In the genomic region with DNA sequence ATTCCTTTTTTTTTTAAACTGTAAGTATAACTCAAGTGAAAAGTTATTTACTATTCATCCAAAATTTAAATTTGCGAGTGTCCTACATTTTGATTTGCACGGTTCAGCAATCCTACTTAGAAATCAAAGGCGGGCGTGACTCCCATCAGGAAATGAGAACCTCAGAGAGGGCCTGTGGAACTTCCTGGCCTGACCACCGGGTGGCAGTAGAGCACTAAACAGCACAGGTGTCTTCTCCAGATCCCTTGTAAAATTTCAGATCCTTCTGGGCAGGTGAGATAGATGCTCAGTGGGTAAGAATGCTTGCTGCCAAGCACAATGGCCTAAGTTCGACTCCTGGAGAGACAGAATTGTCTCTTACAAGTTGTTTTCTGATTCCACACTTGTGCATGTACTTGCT, we compare ENCODE assay signal across 8 mouse cellular contexts. TPM values are rescaled to one million over a fixed set of nuclear protein-coding genes. Genes with fewer than 3 reads are reported as not detected.
DNase-seq lines count a peak whose midpoint lies in the region; ATAC-seq lines count a peak whose summit lies in the region.

No protein-coding gene starts in this region.

- WGBS in forebrain, embryonic 16.5 days: 15% methylated on average over 6 of the region's 6 CpGs
- 16% methylated on average over 6 of the region's 6 CpGs for WGBS in hindbrain, embryonic 14.5 days

- H3K27me3 ChIP-seq in forebrain, embryonic 16.5 days (replicated peaks; ENCODE audit: control insufficient read depth, insufficient read depth, low read length): no peaks in the 10 kb centered on the region
- H3K27me3 ChIP-seq in hindbrain, embryonic 14.5 days (ENCODE audit: control insufficient read depth, insufficient read depth, low read length): no peaks in the 10 kb centered on the region

- H3K9me3 ChIP-seq in forebrain, embryonic 16.5 days (ENCODE audit: control insufficient read depth, low read length): no peaks in the 10 kb centered on the region
- H3K9me3 ChIP-seq in hindbrain, embryonic 14.5 days (ENCODE audit: control insufficient read depth, low read length): no peaks in the 10 kb centered on the region

- DNase-seq in T-cell, adult 2 months (ENCODE audit: low spot score): peak; percentile 79
- peak; percentile 58 for DNase-seq in cerebellum, adult 11-12 months
- DNase-seq in hindbrain, embryonic 14.5 days (ENCODE audit: low spot score): peak; percentile 83
- DNase-seq in layer of hippocampus, postnatal 25 days (ENCODE audit: extremely low spot score in 1 of 2, low spot score in 1 of 2): peak; percentile 86 to 97
- DNase-seq in right cerebral cortex, postnatal 4 days: peak; percentile 90
- DNase-seq in yolk sac, embryonic 10.5 days (ENCODE audit: low spot score): peak; percentile 58

- H3K9ac ChIP-seq in forebrain, embryonic 16.5 days (replicated peaks; ENCODE audit: low read depth, low read length): no peak overlapping the region
- H3K9ac ChIP-seq in hindbrain, embryonic 14.5 days: no peak overlapping the region

- H3K27ac ChIP-seq in forebrain, embryonic 16.5 days (ENCODE audit: low read length): no peak overlapping the region
- H3K27ac ChIP-seq in hindbrain, embryonic 14.5 days: no peak overlapping the region

- H3K4me1 ChIP-seq in forebrain, embryonic 16.5 days (replicated peaks; ENCODE audit: control insufficient read depth, insufficient read depth, low read length): 0 out of 2 replicates have a peak, but pooled peaks cover 2% of the 10 kb centered on the region
- no peaks in the 10 kb centered on the region for H3K4me1 ChIP-seq in hindbrain, embryonic 14.5 days (replicated peaks; ENCODE audit: control insufficient read depth, insufficient read depth, low read length)

- H3K4me2 ChIP-seq in forebrain, embryonic 16.5 days (ENCODE audit: low read length): no peak overlapping the region
- no peak overlapping the region for H3K4me2 ChIP-seq in hindbrain, embryonic 14.5 days (replicated peaks)

- no peak overlapping the region for H3K4me3 ChIP-seq in forebrain, embryonic 16.5 days (replicated peaks; ENCODE audit: low read length)
- H3K4me3 ChIP-seq in hindbrain, embryonic 14.5 days (replicated peaks; ENCODE audit: low read length): no peak overlapping the region

- 0 out of 2 replicates have a peak, but pooled peaks have one; percentile 35 for ATAC-seq in forebrain, embryonic 16.5 days
- ATAC-seq in hindbrain, embryonic 14.5 days (ENCODE audit: low FRiP score): no peak
- ATAC-seq in megakaryocyte progenitor cell, adult 5-6 weeks (replicated peaks; ENCODE audit: poor library complexity): peak; percentile 89

- H3K36me3 ChIP-seq in forebrain, embryonic 16.5 days (ENCODE audit: control insufficient read depth, insufficient read depth): no peaks in the 10 kb centered on the region
- no peaks in the 10 kb centered on the region for H3K36me3 ChIP-seq in hindbrain, embryonic 14.5 days (replicated peaks; ENCODE audit: control insufficient read depth, insufficient read depth)

RNA-seq across cellular contexts. Expression of a gene that starts 15.3 kb away (rescaled TPM):
- polyA plus RNA-seq in forebrain, embryonic 16.5 days (2015; fragmentation: Nextera tagmentation; extraction: Ambion mirVana): 11.2 and 14.3 TPM in 2 replicates
- 7.7 and 8.0 TPM in 2 replicates for polyA plus RNA-seq in hindbrain, embryonic 14.5 days (2014; fragmentation: Nextera tagmentation; extraction: Ambion mirVana)
- total RNA-seq in layer of hippocampus, postnatal 25 days (2021): 10 to 100 TPM; 14.2 to 15.5 TPM
- 30.4 and 34.9 TPM in 2 replicates for total RNA-seq in megakaryocyte progenitor cell, adult 5-6 weeks (2015)
- total RNA-seq in megakaryocyte progenitor cell, adult 5-6 weeks (2017): 25.4 and 30.7 TPM in 2 replicates

RNA-seq across cellular contexts. Expression of a gene that starts 26.9 kb away (rescaled TPM):
- polyA plus RNA-seq in forebrain, embryonic 16.5 days (2015; fragmentation: Nextera tagmentation; extraction: Ambion mirVana): 27.7 and 27.9 TPM in 2 replicates
- 21.0 and 22.1 TPM in 2 replicates for polyA plus RNA-seq in hindbrain, embryonic 14.5 days (2014; fragmentation: Nextera tagmentation; extraction: Ambion mirVana)
- 10 to 100 TPM; 14.1 to 15.2 TPM for total RNA-seq in layer of hippocampus, postnatal 25 days (2021)
- 2.3 and 4.0 TPM in 2 replicates for total RNA-seq in megakaryocyte progenitor cell, adult 5-6 weeks (2015)
- total RNA-seq in megakaryocyte progenitor cell, adult 5-6 weeks (2017): 1.4 and 2.2 TPM in 2 replicates

RNA-seq across cellular contexts. Expression of a gene that starts 40.1 kb away (rescaled TPM):
- not detected in 2 replicates for polyA plus RNA-seq in forebrain, embryonic 16.5 days (2015; fragmentation: Nextera tagmentation; extraction: Ambion mirVana)
- polyA plus RNA-seq in hindbrain, embryonic 14.5 days (2014; fragmentation: Nextera tagmentation; extraction: Ambion mirVana): not detected in 2 replicates
- not detected for total RNA-seq in layer of hippocampus, postnatal 25 days (2021)
- total RNA-seq in megakaryocyte progenitor cell, adult 5-6 weeks (2015): not detected in 2 replicates
- total RNA-seq in megakaryocyte progenitor cell, adult 5-6 weeks (2017): not detected in 2 replicates
